Mouse (Mus musculus): ENCODE data around the gene Elk3. TPM values are rescaled to one million over a fixed set of nuclear protein-coding genes. Genes with fewer than 3 reads are reported as not detected.

The Elk3 gene
- polyA plus RNA-seq, 1 experiment from 2014 or later: 51.7 TPM

GRCm38 (mm10) chr10:93231490-93231889, 79.4 kb downstream of the Elk3 start:
- Histone ChIP-seq H3K36me3 (ENCODE audit: control insufficient read depth, insufficient read depth, low read length) (peaks cover 2% of the 10 kb centered on the region; the same call in 1 of the 2 replicates), H3K9me3 (ENCODE audit: control insufficient read depth, low read length) (no peaks in the 10 kb centered on the region)
- WGBS: 90% methylated on average over 4 of the region's 4 CpGs

DNA sequence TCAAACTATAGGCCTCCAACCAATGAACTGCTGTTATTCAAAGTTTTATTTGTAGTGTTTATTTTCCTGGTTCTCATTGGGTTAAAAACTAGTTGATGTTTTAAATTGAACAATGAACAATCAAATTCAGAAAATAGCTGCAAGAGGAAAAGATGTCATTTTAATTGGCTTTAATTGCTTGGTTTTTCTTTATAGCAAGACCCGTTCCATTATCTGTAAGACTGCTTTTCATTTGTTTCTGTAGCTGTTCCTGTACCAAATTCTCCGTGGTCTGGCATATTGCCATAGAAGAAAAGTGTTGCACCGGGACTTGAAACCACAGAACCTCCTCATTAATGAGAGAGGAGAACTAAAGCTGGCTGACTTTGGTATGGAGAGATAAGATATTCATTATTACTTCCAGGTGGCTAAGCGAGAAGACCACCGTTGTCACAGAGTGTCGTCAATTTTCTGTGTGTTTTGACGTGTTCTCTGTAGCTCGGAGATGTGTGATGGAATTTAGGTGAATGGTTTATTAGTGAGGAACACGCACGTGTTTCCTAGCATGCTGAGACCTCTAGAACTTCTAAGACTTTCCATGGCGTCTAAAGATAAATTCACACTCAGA, 82.4 kb downstream of the Elk3 start:
- no peaks in the 10 kb centered on the region for H3K27me3 ChIP-seq (ENCODE audit: control insufficient read depth, insufficient read depth, low read length)
- H3K4me3 ChIP-seq (ENCODE audit: low read depth, low read length): no peak overlapping the region
- H3K27ac ChIP-seq (replicated peaks; ENCODE audit: low read depth, low read length): no peak overlapping the region
- H3K4me1 ChIP-seq (ENCODE audit: control insufficient read depth, insufficient read depth, low read length): no peaks in the 10 kb centered on the region
- no peak overlapping the region for H3K4me2 ChIP-seq (ENCODE audit: low read depth, severe bottlenecking)
- 82% methylated on average over 11 of the region's 11 CpGs for WGBS
- no peaks in the 10 kb centered on the region for H3K9me3 ChIP-seq (ENCODE audit: control insufficient read depth, low read length)
- no peak overlapping the region for H3K9ac ChIP-seq (ENCODE audit: low read length)
- DNase-seq (ENCODE audit: low spot score) (no peak), ATAC-seq (ENCODE audit: insufficient number of reproducible peaks, low FRiP score, low TSS enrichment, low read depth) (no peak)
- H3K36me3 ChIP-seq (ENCODE audit: control insufficient read depth, insufficient read depth, low read length): no peaks in the 10 kb centered on the region; the same call in 1 of the 2 replicates

More at GRCm38 (mm10) chr10:93231490-93231889, 79.4 kb downstream of the Elk3 start:
- Histone ChIP-seq H3K9ac (ENCODE audit: low read length) (no peak overlapping the region), H3K27ac (replicated peaks; ENCODE audit: low read depth, low read length) (no peak overlapping the region), H3K4me2 (ENCODE audit: low read depth, severe bottlenecking) (no peak overlapping the region), H3K4me3 (ENCODE audit: low read depth, low read length) (no peak overlapping the region), H3K27me3 (ENCODE audit: control insufficient read depth, insufficient read depth, low read length) (no peaks in the 10 kb centered on the region), H3K4me1 (ENCODE audit: control insufficient read depth, insufficient read depth, low read length) (no peaks in the 10 kb centered on the region)
- DNase-seq (ENCODE audit: low spot score): no peak
- no peak for ATAC-seq (ENCODE audit: insufficient number of reproducible peaks, low FRiP score, low TSS enrichment, low read depth)

GRCm38 (mm10) chr10:93227921-93228320, 83.0 kb downstream of the Elk3 start:
- H3K27ac ChIP-seq (replicated peaks; ENCODE audit: low read depth, low read length): no peak overlapping the region
- DNase-seq (ENCODE audit: low spot score) (no peak), ATAC-seq (ENCODE audit: insufficient number of reproducible peaks, low FRiP score, low TSS enrichment, low read depth) (no peak)
- WGBS: 84% methylated on average over 8 of the region's 8 CpGs
- no peak overlapping the region for H3K9ac ChIP-seq (ENCODE audit: low read length)
- no peaks in the 10 kb centered on the region for H3K4me1 ChIP-seq (ENCODE audit: control insufficient read depth, insufficient read depth, low read length)
- no peak overlapping the region for H3K4me2 ChIP-seq (ENCODE audit: low read depth, severe bottlenecking)
- no peak overlapping the region for H3K4me3 ChIP-seq (ENCODE audit: low read depth, low read length)
- no peaks in the 10 kb centered on the region for H3K9me3 ChIP-seq (ENCODE audit: control insufficient read depth, low read length)
- no peaks in the 10 kb centered on the region for H3K27me3 ChIP-seq (ENCODE audit: control insufficient read depth, insufficient read depth, low read length)
- no peaks in the 10 kb centered on the region; the same call in 1 of the 2 replicates for H3K36me3 ChIP-seq (ENCODE audit: control insufficient read depth, insufficient read depth, low read length)

GRCm38 (mm10) chr10:93225751-93226150, 85.2 kb downstream of the Elk3 start:
- WGBS: 79% methylated on average over 6 of the region's 6 CpGs
- Histone ChIP-seq H3K4me3 (ENCODE audit: low read depth, low read length) (no peak overlapping the region), H3K9ac (ENCODE audit: low read length) (no peak overlapping the region), H3K9me3 (ENCODE audit: control insufficient read depth, low read length) (no peaks in the 10 kb centered on the region), H3K27ac (replicated peaks; ENCODE audit: low read depth, low read length) (no peak overlapping the region), H3K4me1 (ENCODE audit: control insufficient read depth, insufficient read depth, low read length) (no peaks in the 10 kb centered on the region), H3K4me2 (ENCODE audit: low read depth, severe bottlenecking) (no peak overlapping the region), H3K27me3 (ENCODE audit: control insufficient read depth, insufficient read depth, low read length) (no peaks in the 10 kb centered on the region), H3K36me3 (ENCODE audit: control insufficient read depth, insufficient read depth, low read length) (no peaks in the 10 kb centered on the region)
- no peak for ATAC-seq (ENCODE audit: insufficient number of reproducible peaks, low FRiP score, low TSS enrichment, low read depth)
- no peak for DNase-seq (ENCODE audit: low spot score)

DNA sequence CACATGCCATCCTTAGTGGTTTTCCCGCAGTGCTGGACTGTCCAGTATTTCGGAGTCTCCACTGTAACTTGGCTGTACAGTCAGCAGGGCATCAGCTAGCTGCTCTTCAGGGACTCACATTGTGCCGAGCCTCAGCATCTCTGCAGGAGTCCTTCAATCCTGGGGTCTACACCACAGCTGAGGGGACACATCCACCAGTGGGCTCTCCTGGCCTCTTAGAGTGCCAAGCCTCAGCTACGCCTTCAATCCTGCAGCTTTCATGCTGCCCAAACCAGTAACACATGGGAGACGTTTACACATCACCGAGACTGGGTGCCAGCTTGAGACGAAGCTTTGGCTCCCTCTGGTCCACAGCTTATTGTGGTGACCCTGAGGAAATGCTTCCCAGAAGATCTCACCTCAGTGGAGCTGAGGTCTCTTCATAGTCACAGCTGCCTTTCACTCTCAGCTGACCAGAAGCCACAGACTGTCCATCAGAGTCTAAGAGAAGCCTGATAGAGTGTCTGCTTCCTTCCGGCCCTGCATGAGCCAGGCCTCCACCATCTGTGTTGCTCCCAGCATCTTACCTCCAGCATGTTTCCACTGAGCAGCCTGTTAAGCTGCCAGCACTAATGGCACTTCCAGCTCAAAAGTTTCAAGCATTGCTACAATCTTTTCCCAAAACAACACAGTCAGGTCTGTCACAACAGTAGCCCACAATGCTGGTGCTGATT, 95.7 kb downstream of the Elk3 start:
- Histone ChIP-seq H3K4me2 (ENCODE audit: low read depth, severe bottlenecking) (no peak overlapping the region), H3K4me3 (ENCODE audit: low read depth, low read length) (no peak overlapping the region), H3K9me3 (ENCODE audit: control insufficient read depth, low read length) (no peaks in the 10 kb centered on the region), H3K27me3 (ENCODE audit: control insufficient read depth, insufficient read depth, low read length) (no peaks in the 10 kb centered on the region), H3K27ac (replicated peaks; ENCODE audit: low read depth, low read length) (no peak overlapping the region), H3K9ac (ENCODE audit: low read length) (no peak overlapping the region), H3K36me3 (ENCODE audit: control insufficient read depth, insufficient read depth, low read length) (peaks cover 12% of the 10 kb centered on the region), H3K4me1 (ENCODE audit: control insufficient read depth, insufficient read depth, low read length) (no peaks in the 10 kb centered on the region)
- no peak for DNase-seq (ENCODE audit: low spot score)
- WGBS: 89% methylated on average over 8 of the region's 8 CpGs
- ATAC-seq (ENCODE audit: insufficient number of reproducible peaks, low FRiP score, low TSS enrichment, low read depth): no peak

GRCm38 (mm10) chr10:93214251-93214650, 96.7 kb downstream of the Elk3 start:
- H3K4me3 ChIP-seq (ENCODE audit: low read depth, low read length): no peak overlapping the region
- no peak overlapping the region for H3K9ac ChIP-seq (ENCODE audit: low read length)
- DNase-seq (ENCODE audit: low spot score): no peak
- 79% methylated on average over 4 of the region's 4 CpGs for WGBS
- no peak for ATAC-seq (ENCODE audit: insufficient number of reproducible peaks, low FRiP score, low TSS enrichment, low read depth)
- H3K9me3 ChIP-seq (ENCODE audit: control insufficient read depth, low read length): no peaks in the 10 kb centered on the region
- no peak overlapping the region for H3K27ac ChIP-seq (replicated peaks; ENCODE audit: low read depth, low read length)
- H3K4me1 ChIP-seq (ENCODE audit: control insufficient read depth, insufficient read depth, low read length): no peaks in the 10 kb centered on the region
- no peak overlapping the region for H3K4me2 ChIP-seq (ENCODE audit: low read depth, severe bottlenecking)
- H3K27me3 ChIP-seq (ENCODE audit: control insufficient read depth, insufficient read depth, low read length): no peaks in the 10 kb centered on the region
- H3K36me3 ChIP-seq (ENCODE audit: control insufficient read depth, insufficient read depth, low read length): peaks cover 12% of the 10 kb centered on the region

GRCm38 (mm10) chr10:93213339-93213738, 97.6 kb downstream of the Elk3 start:
- H3K4me3 ChIP-seq (ENCODE audit: low read depth, low read length): no peak overlapping the region
- H3K27ac ChIP-seq (replicated peaks; ENCODE audit: low read depth, low read length): no peak overlapping the region
- H3K4me2 ChIP-seq (ENCODE audit: low read depth, severe bottlenecking): no peak overlapping the region
- DNase-seq (ENCODE audit: low spot score) (no peak), ATAC-seq (ENCODE audit: insufficient number of reproducible peaks, low FRiP score, low TSS enrichment, low read depth) (no peak)
- no peaks in the 10 kb centered on the region for H3K9me3 ChIP-seq (ENCODE audit: control insufficient read depth, low read length)
- WGBS: 86% methylated on average over 7 of the region's 7 CpGs
- H3K36me3 ChIP-seq (ENCODE audit: control insufficient read depth, insufficient read depth, low read length): peaks cover 12% of the 10 kb centered on the region
- no peak overlapping the region for H3K9ac ChIP-seq (ENCODE audit: low read length)
- no peaks in the 10 kb centered on the region for H3K4me1 ChIP-seq (ENCODE audit: control insufficient read depth, insufficient read depth, low read length)
- no peaks in the 10 kb centered on the region for H3K27me3 ChIP-seq (ENCODE audit: control insufficient read depth, insufficient read depth, low read length)

GRCm38 (mm10) chr10:93212699-93213098, 98.2 kb downstream of the Elk3 start:
- H3K27me3 ChIP-seq (ENCODE audit: control insufficient read depth, insufficient read depth, low read length): no peaks in the 10 kb centered on the region
- DNase-seq (ENCODE audit: low spot score): no peak
- 97% methylated on average over 2 of the region's 2 CpGs for WGBS
- H3K36me3 ChIP-seq (ENCODE audit: control insufficient read depth, insufficient read depth, low read length): peaks cover 12% of the 10 kb centered on the region
- H3K27ac ChIP-seq (replicated peaks; ENCODE audit: low read depth, low read length): no peak overlapping the region
- H3K4me3 ChIP-seq (ENCODE audit: low read depth, low read length): no peak overlapping the region
- no peaks in the 10 kb centered on the region for H3K9me3 ChIP-seq (ENCODE audit: control insufficient read depth, low read length)
- H3K9ac ChIP-seq (ENCODE audit: low read length): no peak overlapping the region
- no peak for ATAC-seq (ENCODE audit: insufficient number of reproducible peaks, low FRiP score, low TSS enrichment, low read depth)
- no peak overlapping the region for H3K4me2 ChIP-seq (ENCODE audit: low read depth, severe bottlenecking)
- no peaks in the 10 kb centered on the region for H3K4me1 ChIP-seq (ENCODE audit: control insufficient read depth, insufficient read depth, low read length)

Data from limb, embryonic 11.5 days (tissue).